Mouse (Mus musculus) hematopoietic stem cell, adult 5-6 weeks (primary cell): Measurements from ENCODE around the gene Vpreb1. TPM values are rescaled to one million over a fixed set of nuclear protein-coding genes. Genes with fewer than 3 reads are reported as not detected.

Experiments
- ATAC-seq, 2 experiments: fragments of 125-278 bp in 1 of 2; replicated peaks in 1 of 2; 2 replicates each; pipeline ENCODE4 v1.8.0; 2016 to 2017; ENCODE audit warnings: inconsistent platforms in 2 of 2, mild to moderate bottlenecking in 2 of 2, moderate number of reproducible peaks in 2 of 2, low read depth in 1 of 2, moderate TSS enrichment in 1 of 2; ENCODE audit not compliant: low FRiP score in 2 of 2, poor library complexity in 2 of 2, severe bottlenecking in 2 of 2, insufficient read depth in 1 of 2, low TSS enrichment in 1 of 2
- total RNA-seq: library from RNA; stranded (forward); fragments of 172-1452, 232-1000 nt; gene quantifications from 2 replicates; pipeline ENCODE4 v1.2.3, GENCODE M21; 2017

The Vpreb1 gene
- total RNA-seq, result 0.99 TPM in 1 of 2 replicates, not detected in the other

- peak; percentile 94 to 98 for ATAC-seq
Measured at GRCm38 (mm10) chr16:16870617-16871331, at the start of gene Vpreb1, which contains the start of gene Top3b. Gene Vpreb1, minus strand, starts transcription at chr16:16870843. Gene Top3b, plus strand, starts transcription at chr16:16870736.

DNA sequence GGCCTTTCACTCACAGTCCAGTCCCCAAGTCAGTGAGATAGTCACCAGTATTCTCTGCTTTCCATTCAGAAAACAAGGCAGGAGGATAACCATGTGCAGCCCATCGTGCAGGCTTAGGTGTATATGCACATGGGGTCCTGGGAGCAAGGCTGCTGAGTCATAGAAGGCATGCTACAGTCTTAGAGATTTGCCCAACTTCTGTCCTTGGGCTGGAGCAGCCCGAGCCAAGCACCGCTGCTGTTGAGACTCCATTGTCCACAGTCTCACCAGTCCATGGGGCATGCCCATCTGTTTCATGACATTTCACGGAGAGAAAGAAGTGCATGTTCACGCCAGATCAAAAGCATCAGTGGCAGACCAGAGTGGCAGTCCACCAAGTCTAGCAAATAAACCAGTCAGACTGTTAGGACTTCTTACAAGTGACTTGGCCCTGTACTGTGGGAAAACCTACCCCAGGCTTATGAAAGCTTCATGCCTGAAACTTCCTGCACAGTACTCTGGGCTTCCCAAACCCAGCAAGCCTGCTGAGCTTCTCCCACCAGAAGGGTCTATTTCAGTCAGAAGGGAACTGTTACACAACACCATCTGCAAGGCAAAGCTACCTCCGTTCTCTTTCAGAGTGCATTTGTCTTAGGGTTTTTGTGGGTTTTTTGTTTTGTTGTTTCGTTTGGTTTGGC lies 47.9 kb upstream of the Vpreb1 start:
- ATAC-seq, result no peak

GRCm38 (mm10) chr16:16913440-16913839 lies 42.8 kb upstream of the Vpreb1 start:
- no peak for ATAC-seq

DNA sequence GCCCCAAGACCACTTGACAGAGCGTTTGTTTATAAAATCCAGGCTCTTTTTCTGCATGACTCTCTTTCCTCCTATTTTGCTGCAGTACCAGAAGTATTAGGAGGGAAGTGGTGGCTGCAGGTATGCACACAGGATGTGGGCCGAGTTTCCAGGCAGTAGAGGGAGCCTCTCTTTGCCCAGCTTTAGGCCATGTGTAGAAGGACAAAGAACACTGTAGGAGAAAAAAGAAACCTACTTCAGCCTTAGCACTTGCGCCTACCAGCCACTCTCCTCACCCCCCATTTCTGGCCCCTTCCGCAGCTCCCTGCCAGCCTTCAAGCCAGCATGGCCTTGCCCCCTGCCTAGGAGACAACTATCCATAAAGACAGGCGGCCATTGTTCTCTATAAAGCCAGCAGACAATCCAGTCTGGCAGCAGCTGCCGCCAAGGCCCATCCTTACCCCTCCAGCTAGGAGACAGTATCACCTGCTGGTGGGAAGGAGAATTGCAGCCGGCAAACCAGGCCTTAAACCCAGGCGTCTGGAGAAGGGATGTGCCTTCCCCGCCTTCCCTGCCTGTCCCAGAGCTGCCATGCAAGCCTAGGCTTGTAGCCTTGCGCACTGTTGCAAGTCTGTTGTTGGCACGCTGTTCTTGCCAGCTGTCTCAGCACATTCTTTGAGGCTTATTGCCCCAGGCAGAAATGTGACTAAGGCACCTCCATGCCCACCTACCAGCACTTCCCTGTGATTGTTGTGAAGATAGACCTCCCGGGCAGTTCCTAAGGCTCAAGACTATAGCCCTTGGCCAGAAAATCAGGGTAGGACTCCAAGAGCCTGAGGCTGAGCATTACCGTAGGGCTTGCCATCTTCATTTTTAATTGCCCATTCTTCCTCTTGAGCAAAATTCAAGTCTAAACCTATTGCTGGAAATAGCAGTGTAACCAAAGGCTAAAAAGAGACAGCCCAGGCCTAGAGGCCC lies 41.3 kb upstream of the Vpreb1 start:
- ATAC-seq, result peak; percentile 84 to 91

GRCm38 (mm10) chr16:16907799-16908198 lies 37.2 kb upstream of the Vpreb1 start:
- ATAC-seq, result no peak

DNA sequence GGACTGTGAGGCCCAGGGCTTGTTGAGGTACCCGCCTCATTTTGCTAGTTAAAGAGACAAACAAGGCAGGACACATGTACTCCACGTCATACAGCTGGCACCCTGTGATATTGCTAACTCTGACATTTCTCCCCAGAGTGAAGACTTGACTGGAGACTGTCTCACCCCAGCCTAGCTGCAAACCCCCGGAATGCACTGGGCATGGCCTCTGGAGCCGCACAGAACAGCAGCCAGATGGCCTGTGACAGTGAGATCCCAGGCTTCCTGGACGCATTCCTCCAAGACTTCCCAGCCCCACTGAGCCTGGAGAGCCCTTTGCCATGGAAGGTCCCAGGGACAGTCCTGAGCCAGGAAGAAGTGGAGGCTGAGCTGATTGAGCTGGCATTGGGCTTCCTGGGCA lies 32.5 kb upstream of the Vpreb1 start:
- no peak for ATAC-seq

DNA sequence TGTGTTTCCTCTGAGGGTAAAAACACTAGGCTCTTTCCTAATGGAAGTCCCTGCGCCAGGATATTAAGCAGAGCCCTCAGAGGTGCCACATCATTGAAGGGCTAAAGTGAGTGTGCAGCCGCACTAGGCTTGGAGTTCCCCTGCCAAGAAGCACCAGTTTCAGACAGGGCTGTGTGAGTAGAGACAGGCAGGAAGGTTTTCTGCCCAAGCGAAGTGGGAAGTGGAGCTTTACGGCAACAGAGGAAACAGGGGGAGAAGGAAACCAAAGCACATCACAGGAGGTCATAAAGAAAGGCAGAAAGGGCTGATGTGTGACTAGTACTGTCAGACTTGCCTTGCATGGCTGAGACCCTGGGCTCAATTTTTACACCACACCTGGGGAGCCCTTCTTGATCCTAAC lies 31.7 kb upstream of the Vpreb1 start:
- ATAC-seq, result peak; percentile 68 to 76; a peak in 3 of 4 replicates

DNA sequence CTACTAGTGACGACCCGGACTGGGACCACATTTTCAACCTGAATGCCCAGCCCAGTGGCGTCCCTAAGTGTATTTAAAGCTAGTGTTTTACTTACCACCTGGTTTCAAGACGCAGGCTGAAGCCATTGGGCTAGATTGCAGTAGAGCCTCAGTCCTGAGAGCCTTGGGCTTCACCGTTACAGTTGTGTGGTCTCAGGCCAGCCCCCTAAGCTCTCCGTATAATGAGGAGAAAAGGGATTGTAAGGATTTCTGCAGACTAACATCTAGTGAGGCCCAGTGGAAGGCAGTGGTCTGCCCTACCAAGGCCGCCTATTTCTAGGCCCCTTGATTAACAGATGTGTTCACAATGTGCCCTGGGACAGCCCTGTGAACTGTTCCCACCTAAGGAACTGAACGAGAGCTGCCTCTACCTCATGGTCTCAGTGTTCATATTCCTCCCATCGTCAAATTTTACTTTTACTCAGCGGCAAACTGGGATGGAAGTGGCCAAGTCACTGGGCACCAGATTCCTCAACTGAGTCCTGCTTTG lies 26.5 kb upstream of the Vpreb1 start:
- ATAC-seq, result 0 out of 4 replicates have a peak, but pooled peaks of 1 of the 2 experiments have one; percentile 1

GRCm38 (mm10) chr16:16896382-16897055 lies 25.9 kb upstream of the Vpreb1 start, which contains the start of gene Ppm1f:
Gene Ppm1f, plus strand, starts transcription at chr16:16896469.
- peak; percentile 93 to 95 for ATAC-seq

- ATAC-seq, result peak in 1 of 2 experiments; percentile 35; a peak in 3 of 4 replicates
Measured at GRCm38 (mm10) chr16:16896015-16896381, 25.4 kb upstream of the Vpreb1 start.

DNA sequence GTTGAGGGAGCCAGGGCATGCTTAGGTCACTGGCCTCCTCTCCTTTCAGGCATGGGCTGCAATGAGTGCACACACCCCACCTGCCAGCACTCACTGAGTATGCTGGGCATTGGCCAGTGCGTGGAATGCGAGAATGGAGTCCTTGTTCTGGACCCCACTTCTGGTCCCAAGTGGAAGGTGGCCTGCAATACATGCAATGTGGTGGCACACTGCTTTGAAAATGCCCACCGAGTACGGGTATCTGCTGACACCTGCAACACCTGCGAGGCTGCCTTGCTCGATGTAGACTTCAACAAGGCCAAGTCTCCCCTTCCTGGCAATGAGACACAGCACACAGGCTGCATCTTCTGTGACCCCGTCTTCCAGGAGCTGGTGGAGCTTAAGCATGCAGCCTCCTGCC lies 21.7 kb upstream of the Vpreb1 start:
- no peak for ATAC-seq

DNA sequence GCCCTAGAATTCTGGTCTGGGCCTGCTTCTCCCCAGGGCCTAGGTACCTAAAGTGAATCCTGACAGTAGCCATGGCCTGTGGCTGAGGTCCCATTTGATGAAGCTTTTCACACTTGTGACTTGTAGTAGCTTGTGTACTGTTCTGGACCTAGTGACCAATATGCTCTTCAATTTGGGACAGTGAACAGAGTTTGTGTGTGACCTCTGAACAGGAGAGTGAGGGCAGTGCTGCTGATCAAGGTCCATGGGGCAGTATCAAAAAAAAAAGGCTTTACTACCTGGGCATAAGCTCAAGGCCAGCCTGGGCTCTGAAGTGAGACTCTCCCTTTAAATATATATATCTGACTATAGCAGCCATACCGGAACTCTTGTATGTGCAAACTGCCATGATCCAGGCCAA lies 17.7 kb upstream of the Vpreb1 start:
- ATAC-seq, result no peak

GRCm38 (mm10) chr16:16879025-16879424 lies 8.4 kb upstream of the Vpreb1 start:
- ATAC-seq, result no peak

DNA sequence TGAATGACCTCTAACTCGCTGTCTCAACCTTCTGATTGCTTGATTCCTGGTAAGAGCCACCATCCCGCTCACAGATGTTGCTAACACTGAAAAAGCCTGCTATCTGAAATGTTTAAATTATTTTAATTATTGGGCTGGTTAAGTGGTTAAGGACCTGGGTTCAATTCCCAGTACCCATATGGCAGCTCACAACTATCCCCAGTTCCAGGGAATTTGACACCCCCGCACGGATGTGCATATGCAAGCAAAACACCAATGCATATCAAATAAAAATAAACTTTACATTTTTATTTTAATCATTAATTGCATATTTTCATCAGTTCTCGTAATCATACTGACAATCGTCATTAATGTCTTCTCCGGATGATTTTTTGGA lies 414 bp downstream of the Vpreb1 start:
- no peak for ATAC-seq

- ATAC-seq, result peak; percentile 14 to 16; a peak in 1 of 4 replicates
Measured at GRCm38 (mm10) chr16:16865696-16866561, 4.7 kb downstream of the Vpreb1 start.

- peak; percentile 91 for ATAC-seq
Measured at GRCm38 (mm10) chr16:16865217-16865616, 5.4 kb downstream of the Vpreb1 start.
